Mouse (Mus musculus) CD4-positive, CD25-positive, alpha-beta regulatory T cell, adult 4 months (primary cell): ENCODE measurements around the gene Id2. TPM values are rescaled to one million over a fixed set of nuclear protein-coding genes. Genes with fewer than 3 reads are reported as not detected.

ENCODE experiments used
- ATAC-seq: one replicate; pipeline ENCODE4 v1.8.0; 2017
- polyA plus RNA-seq, 2 experiments: library from polyadenylated mRNA; unstranded; fragments of 100-300 nt; shearing (Covaris generic); gene quantifications; one replicate each; pipeline ENCODE4 v1.2.1; 2017

Gene Id2
- 100 to 1,000 TPM; 249 to 258 TPM for polyA plus RNA-seq

- ATAC-seq, result no peak
Measured at GRCm38 (mm10) chr12:25097052-25097209, at the start of gene Id2. Id2 (minus strand) TSS chr12:25097140.

DNA sequence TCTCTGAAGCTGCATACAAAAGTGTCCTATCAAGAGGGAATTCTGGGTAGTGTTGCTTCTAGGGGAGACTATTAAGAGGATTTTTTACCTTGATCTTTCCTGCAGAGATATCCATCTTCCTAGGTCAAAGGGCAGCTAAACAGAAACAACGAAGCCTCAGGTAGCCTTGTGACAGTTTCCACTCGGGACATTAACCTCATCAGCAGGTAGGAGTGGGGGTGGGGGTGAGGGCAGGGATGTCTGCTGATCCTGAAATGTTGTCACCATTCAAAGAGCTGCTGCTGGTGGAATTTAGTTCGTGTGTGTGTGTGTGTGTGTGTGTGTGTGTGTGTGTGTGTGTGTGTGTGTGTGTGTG, 48.4 kb upstream of the Id2 start:
- ATAC-seq, result no peak

GRCm38 (mm10) chr12:25144591-25145343, 47.8 kb upstream of the Id2 start:
- no peak for ATAC-seq

DNA sequence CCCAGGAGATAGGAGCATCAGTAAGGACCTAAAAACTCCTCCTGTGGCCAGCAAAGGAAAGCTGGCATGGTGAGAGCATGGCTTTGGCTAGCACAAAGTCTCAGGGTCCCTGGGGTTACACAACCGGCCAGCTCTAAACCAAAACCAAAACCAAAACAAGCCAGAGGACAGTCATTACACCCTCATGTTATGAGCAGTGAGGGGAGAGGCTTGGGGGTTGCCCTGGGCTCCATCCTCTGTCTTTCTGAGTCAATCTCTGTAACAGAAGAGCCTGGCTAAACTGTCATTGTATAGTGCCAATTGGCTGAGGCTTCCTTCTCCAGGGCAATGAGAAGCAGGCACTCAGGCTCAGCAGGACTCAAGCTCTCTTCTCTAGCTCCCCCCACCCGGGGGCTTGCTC, 46.6 kb upstream of the Id2 start:
- peak; percentile 62 for ATAC-seq

DNA sequence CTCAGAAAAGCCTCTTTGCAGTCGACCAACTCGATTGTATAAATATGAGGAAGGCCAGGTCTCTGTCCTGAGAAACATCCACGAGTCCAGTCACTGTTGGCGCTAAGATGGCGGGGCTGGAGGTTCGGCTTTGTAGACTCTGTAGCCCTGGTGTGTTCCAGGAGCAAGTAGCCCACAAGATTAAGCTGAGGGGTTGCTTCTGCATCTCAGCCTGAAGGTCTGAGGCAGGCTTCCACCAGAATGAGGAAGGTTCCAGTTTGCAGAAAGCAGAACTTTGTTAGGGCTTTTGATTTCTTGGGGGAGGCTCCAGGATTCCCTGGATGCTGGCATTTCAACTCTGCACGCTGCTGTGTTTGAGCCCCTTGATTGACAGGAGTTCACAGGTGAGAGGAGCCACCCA, 45.3 kb upstream of the Id2 start:
- ATAC-seq, result no peak

GRCm38 (mm10) chr12:25141311-25141710, 44.4 kb upstream of the Id2 start:
- ATAC-seq, result no peak

GRCm38 (mm10) chr12:25140115-25140514, 43.2 kb upstream of the Id2 start:
- no peak for ATAC-seq

DNA sequence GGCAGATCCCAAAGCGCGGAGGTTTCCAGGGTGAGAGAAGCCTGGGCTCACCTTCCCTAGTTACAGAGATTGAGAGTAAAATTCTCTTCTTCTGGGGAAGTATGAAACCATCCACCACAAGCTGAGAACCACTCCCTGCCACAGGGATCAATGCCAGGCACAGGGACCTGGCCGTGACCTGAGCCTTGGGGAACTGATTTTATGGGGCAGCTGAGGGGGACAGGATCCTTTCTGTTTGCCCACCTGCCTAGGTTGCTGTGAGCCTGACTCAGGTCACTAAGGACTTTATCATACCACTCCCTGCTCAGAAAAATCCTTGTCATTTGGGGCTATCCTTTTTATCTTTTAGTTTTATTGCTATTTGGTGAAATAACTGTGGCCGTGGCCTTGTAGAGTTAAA, 41.7 kb upstream of the Id2 start:
- no peak for ATAC-seq

GRCm38 (mm10) chr12:25132046-25132445, 35.1 kb upstream of the Id2 start:
- no peak for ATAC-seq

- ATAC-seq, result no peak
Measured at GRCm38 (mm10) chr12:25127629-25128028, 30.7 kb upstream of the Id2 start.

- no peak for ATAC-seq
Measured at GRCm38 (mm10) chr12:25126228-25126627, 29.3 kb upstream of the Id2 start.

DNA sequence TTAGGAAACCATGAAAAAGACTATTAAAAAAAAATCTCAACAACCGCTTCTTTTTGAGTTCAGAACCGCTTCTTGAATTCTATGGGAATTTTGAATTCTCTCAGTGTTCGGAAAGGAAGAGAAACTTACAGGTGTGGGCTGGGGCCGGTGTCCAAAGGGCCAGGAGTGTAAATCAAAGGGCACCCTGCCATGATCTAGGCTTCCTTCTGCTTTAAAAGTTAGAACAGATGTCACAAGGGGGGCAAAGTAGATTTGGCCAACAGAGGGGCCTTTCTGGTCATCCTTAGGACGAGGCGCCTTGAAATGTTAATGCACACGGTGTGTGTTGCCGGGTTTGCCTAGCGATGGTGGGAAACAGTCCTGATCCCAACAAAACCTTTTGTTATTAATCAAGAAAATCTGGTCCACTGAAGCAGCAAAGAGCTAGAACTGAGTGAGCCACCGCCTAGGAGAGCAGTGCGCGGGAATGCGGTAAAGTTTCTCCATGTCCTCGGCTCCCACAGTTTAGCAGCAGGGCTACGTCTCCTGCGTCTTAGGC, 28.4 kb upstream of the Id2 start:
- no peak for ATAC-seq

DNA sequence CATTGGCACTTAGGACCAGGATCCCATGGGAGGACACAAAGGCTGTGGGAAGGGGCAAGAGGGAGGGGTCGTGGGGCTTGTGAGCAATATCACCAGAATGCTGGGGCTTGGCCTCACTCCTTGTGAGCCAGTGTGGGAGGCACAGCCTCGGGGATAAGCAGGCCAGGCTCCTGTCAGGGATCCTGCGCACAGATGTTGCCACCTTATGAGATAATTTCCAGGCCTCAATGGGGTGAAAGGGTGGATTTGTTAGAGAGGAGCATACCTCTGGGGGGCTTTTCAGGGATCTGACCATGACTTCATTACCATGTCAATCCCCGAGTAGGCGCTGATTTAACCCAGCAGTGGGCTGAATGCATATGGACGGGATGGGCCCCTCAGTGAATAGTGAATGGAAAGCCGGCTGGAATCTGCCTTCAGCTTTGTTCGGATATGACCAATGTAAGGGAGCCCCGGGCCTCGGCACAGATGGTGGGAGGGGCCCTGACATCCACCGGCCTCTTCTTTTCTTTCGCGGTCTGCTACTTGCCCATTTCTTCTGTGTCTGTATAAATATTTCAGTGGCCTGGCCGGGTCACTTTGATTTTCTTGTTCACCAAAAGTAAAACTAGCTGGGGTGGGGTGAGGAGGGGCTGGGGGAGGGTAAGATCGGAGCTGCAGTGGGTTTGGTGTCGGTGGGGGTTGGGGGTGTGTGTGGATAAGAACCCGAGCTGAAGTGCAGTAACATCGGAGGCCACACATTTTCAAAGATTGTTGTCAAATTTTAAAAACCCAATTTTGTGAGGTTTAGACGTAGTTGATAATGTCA, 27.7 kb upstream of the Id2 start:
- no peak for ATAC-seq

DNA sequence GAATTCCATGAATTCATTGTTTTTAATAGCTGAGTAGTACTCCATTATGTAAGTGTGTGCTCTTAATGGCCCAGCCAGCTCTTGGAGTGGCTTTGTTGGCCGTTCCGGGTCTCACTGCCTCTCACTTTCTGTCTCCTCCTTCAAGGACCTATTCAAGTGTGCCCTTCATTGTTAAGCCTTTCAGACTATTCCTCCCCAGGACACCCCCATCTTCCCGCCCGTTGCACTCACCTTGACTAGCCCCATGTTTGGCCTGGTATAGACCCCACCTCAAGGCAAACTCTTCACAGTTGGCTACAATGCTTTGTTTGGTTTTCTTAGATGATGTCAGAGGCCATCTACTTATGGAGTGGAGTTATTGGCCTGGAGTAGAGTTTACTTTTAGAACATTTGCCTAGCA, 23.8 kb upstream of the Id2 start:
- ATAC-seq, result no peak

- ATAC-seq, result no peak
Measured at GRCm38 (mm10) chr12:25119278-25119677, 22.3 kb upstream of the Id2 start.

DNA sequence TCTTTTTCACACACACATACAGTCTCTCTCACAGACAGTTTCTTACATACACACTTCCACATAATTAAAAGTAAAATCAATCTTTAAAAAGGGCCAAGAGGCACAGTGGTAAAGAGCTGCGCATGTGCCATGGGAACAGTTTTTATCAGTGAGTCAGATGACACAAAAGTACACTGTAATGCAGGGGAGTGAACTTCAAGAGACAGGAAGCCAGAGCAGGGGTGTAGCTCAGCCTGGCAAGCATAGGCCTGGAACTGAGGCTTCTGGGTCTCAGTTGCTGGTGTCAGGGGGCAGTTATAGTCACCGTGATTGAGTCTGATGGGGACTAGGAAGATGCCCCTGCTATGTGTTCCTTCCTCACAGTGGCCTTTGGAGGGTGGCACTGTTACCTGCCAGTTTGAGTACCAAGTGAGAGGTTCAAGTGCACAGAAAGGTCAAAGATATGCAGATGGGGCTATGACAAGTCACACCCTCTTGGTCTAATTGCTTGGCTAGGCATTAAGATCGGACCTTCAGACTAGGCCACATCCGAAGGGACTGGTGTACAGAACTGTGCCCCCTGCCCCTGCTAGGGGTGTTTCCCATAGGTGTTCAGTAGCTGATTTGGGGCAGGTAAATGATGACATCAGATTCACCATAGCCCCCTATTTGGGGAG, 21.0 kb upstream of the Id2 start:
- ATAC-seq, result peak; percentile 99

- no peak for ATAC-seq
Measured at GRCm38 (mm10) chr12:25116126-25116525, 19.2 kb upstream of the Id2 start.

DNA sequence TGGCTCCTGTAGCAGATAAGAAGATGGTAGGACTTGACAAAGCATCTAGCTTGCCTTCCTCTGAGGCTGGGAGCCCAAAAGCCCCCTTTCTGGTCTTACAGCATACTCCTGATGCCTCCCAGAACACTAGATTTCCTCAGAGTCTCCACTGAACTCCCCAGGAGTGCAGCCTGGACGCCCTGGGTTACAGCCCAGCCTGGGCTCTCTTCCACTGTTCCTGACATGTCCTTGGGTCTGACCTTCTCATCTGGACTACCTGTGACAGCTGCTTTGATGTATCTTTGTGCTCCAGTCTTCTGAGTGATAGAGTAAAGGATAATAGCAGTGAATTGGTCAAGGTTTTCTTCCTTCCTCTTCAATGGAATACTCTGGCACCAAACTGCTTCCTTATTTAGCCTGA, 17.5 kb upstream of the Id2 start:
- no peak for ATAC-seq

- ATAC-seq, result no peak
Measured at GRCm38 (mm10) chr12:25113357-25113756, 16.4 kb upstream of the Id2 start.

DNA sequence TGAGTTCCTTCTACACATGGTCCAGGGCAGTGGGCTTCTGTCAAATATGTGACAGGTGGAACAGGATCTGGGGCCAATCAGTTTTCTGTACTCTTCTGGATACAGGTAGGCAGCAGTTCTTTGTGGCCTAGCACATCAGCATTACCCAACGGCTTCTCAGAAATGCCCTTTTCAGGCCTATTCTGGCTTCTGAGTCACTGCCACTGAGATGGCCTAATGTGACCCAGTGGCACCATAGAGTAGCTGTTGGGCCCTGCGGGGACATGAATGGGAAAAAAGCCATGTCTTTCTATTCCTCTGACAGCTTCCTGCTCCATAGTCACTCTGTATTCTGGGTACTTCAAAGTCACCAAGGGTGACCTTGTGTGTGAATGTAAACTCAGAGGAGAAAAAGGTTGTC, 15.9 kb upstream of the Id2 start:
- no peak for ATAC-seq

- no peak for ATAC-seq
Measured at GRCm38 (mm10) chr12:25110682-25111078, 13.7 kb upstream of the Id2 start.

DNA sequence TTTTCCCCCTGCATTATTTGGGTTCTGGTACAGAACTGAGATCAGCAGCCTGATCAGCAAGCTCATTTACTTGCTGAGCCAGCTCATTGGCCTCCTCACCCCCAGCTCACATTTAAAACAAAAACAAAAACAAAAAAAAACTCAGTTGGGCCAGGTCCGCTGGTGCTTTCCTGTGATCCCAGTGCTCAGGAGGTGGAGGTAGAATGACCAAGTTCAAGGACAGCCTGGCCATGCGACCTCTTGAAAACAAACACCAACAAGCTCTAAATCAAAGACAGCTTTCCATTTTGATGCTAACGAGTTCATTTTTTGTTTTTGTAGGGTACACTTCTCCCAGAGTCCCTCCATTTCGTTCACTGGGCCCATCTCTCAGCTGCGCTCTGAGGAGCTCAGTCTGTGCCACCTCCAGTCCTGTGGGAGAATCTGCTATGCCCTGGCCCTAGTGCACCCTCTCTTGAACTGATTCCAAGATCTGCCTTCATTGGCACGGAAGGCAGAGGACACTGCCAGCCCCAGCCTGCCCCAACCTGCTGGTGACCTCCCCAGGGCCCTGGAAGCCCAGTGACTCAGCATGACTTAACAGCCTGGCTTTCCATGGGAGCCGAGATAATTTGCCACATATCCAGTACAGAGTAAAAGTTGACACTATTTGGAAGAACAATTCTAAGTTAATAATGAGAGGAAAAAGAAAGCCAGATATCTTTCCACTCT, 13.2 kb upstream of the Id2 start:
- ATAC-seq, result no peak

- no peak for ATAC-seq
Measured at GRCm38 (mm10) chr12:25108865-25109264, 11.9 kb upstream of the Id2 start.
